In the genomic region with DNA sequence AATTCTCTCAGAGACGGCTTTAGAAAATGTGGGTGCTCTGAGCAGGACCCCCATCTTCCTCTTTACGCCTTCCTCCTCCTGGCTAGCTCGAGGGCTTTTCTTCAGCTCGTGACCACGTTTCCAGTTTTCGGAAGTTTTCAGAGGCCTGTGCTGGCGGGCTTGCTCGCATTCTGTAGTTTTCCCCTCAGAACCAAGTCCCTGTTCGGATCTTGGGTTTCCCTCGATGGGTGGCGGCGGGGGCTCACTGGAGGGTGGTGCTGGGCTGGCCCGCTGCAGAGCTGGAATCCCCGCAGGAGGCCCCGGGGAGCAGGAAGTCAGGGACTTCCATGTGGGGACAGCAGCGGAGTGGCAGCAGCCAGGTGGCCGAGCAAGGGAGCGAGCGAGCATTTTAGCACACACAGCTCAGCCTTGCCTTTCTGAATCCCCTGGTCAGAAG, we compare ENCODE assay signal across 7 mouse cellular contexts.
DNase-seq lines count a peak whose midpoint lies in the region; ATAC-seq lines count a peak whose summit lies in the region.

No protein-coding gene starts in this region.

- H3K36me3 ChIP-seq in neural tube, embryonic 11.5 days (ENCODE audit: control insufficient read depth, insufficient read depth, low read length) = no peaks in the 10 kb centered on the region
- H3K36me3 ChIP-seq in embryonic facial prominence, embryonic 12.5 days = no peaks in the 10 kb centered on the region
- no peaks in the 10 kb centered on the region for H3K36me3 ChIP-seq in hindbrain, embryonic 11.5 days (ENCODE audit: control insufficient read depth, insufficient read depth, low read length)
- H3K36me3 ChIP-seq in liver, embryonic 15.5 days (replicated peaks) = no peaks in the 10 kb centered on the region
- no peaks in the 10 kb centered on the region for H3K36me3 ChIP-seq in stomach, embryonic 14.5 days (ENCODE audit: control insufficient read depth, insufficient read depth, low read length)

- H3K27ac ChIP-seq in neural tube, embryonic 11.5 days (ENCODE audit: low read depth, low read length) = no peak overlapping the region
- H3K27ac ChIP-seq in embryonic facial prominence, embryonic 12.5 days = peak overlapping the region; percentile 82
- no peak overlapping the region for H3K27ac ChIP-seq in hindbrain, embryonic 11.5 days (ENCODE audit: low read depth, low read length)
- H3K27ac ChIP-seq in liver, embryonic 15.5 days (replicated peaks) = peak overlapping the region; percentile 96
- peak overlapping the region; percentile 78 for H3K27ac ChIP-seq in stomach, embryonic 14.5 days (ENCODE audit: low read length)

- peak overlapping the region; percentile 93 for H3K4me2 ChIP-seq in neural tube, embryonic 11.5 days (ENCODE audit: low read depth)
- H3K4me2 ChIP-seq in embryonic facial prominence, embryonic 12.5 days (replicated peaks) = peak overlapping the region; percentile 99
- peak overlapping the region; percentile 93 for H3K4me2 ChIP-seq in hindbrain, embryonic 11.5 days (replicated peaks; ENCODE audit: low read depth, low read length)
- H3K4me2 ChIP-seq in liver, embryonic 15.5 days = peak overlapping the region; percentile 95
- peak overlapping the region; percentile 99 for H3K4me2 ChIP-seq in stomach, embryonic 14.5 days (replicated peaks; ENCODE audit: low read depth, low read length)

- ATAC-seq in neural tube, embryonic 11.5 days (ENCODE audit: insufficient read depth, low FRiP score, low TSS enrichment) = peak; percentile 48
- no peak for ATAC-seq in embryonic facial prominence, embryonic 12.5 days (ENCODE audit: insufficient number of reproducible peaks, insufficient read depth, low FRiP score, low TSS enrichment)
- peak; percentile 25 for ATAC-seq in hindbrain, embryonic 11.5 days (ENCODE audit: low FRiP score)
- peak; percentile 42 for ATAC-seq in liver, embryonic 15.5 days (ENCODE audit: insufficient read depth)
- ATAC-seq in stomach, embryonic 14.5 days (ENCODE audit: insufficient number of reproducible peaks, insufficient read depth, low FRiP score, low read depth) = peak; percentile 16; the same call in 1 of the 2 replicates

- no peaks in the 10 kb centered on the region for H3K9me3 ChIP-seq in neural tube, embryonic 11.5 days (ENCODE audit: control insufficient read depth, low read length)
- H3K9me3 ChIP-seq in embryonic facial prominence, embryonic 12.5 days = no peaks in the 10 kb centered on the region
- no peaks in the 10 kb centered on the region for H3K9me3 ChIP-seq in hindbrain, embryonic 11.5 days (ENCODE audit: control insufficient read depth, low read length)
- H3K9me3 ChIP-seq in liver, embryonic 15.5 days (replicated peaks) = no peaks in the 10 kb centered on the region
- H3K9me3 ChIP-seq in stomach, embryonic 14.5 days (ENCODE audit: control insufficient read depth, low read depth, low read length) = no peaks in the 10 kb centered on the region

- peaks cover 12% of the 10 kb centered on the region; the same call in 1 of the 2 replicates for H3K4me1 ChIP-seq in neural tube, embryonic 11.5 days (ENCODE audit: control insufficient read depth, insufficient read depth, low read length)
- H3K4me1 ChIP-seq in embryonic facial prominence, embryonic 12.5 days = peaks cover 45% of the 10 kb centered on the region
- H3K4me1 ChIP-seq in hindbrain, embryonic 11.5 days (replicated peaks; ENCODE audit: control insufficient read depth, insufficient read depth, low read length) = peaks cover 3% of the 10 kb centered on the region; the same call in 1 of the 2 replicates
- peaks cover 88% of the 10 kb centered on the region for H3K4me1 ChIP-seq in liver, embryonic 15.5 days (replicated peaks)
- peaks cover 48% of the 10 kb centered on the region for H3K4me1 ChIP-seq in stomach, embryonic 14.5 days (ENCODE audit: control insufficient read depth, insufficient read depth, low read length)

- WGBS in neural tube, embryonic 11.5 days = 3% methylated on average over 19 of the region's 19 CpGs
- 2% methylated on average over 19 of the region's 19 CpGs for WGBS in embryonic facial prominence, embryonic 12.5 days
- WGBS in hindbrain, embryonic 11.5 days = 4% methylated on average over 19 of the region's 19 CpGs
- under 1% methylated on average over 19 of the region's 19 CpGs for WGBS in liver, embryonic 15.5 days (ENCODE audit: insufficient replicate concordance)
- 6% methylated on average over 19 of the region's 19 CpGs for WGBS in stomach, embryonic 14.5 days

- H3K27me3 ChIP-seq in neural tube, embryonic 11.5 days (ENCODE audit: control insufficient read depth, insufficient read depth, low read length) = no peaks in the 10 kb centered on the region
- no peaks in the 10 kb centered on the region for H3K27me3 ChIP-seq in embryonic facial prominence, embryonic 12.5 days
- H3K27me3 ChIP-seq in hindbrain, embryonic 11.5 days (ENCODE audit: control insufficient read depth, insufficient read depth, low read length) = no peaks in the 10 kb centered on the region
- no peaks in the 10 kb centered on the region for H3K27me3 ChIP-seq in liver, embryonic 15.5 days
- H3K27me3 ChIP-seq in stomach, embryonic 14.5 days (ENCODE audit: control insufficient read depth, insufficient read depth, low read length) = no peaks in the 10 kb centered on the region

- DNase-seq in neural tube, embryonic 11.5 days (ENCODE audit: low spot score) = no peak
- no peak for DNase-seq in neural tube, embryonic 10.5 days (ENCODE audit: extremely low spot score, low spot score)
- no peak for DNase-seq in hindbrain, embryonic 11.5 days (ENCODE audit: low spot score)
- no peak for DNase-seq in layer of hippocampus, postnatal 25 days (ENCODE audit: extremely low spot score in 1 of 2, low spot score in 1 of 2)

- peak overlapping the region; percentile 65 for H3K9ac ChIP-seq in neural tube, embryonic 11.5 days (ENCODE audit: low read length)
- H3K9ac ChIP-seq in embryonic facial prominence, embryonic 12.5 days = peak overlapping the region; percentile 68
- peak overlapping the region; percentile 51 for H3K9ac ChIP-seq in hindbrain, embryonic 11.5 days (ENCODE audit: low read depth, low read length)
- peak overlapping the region; percentile 90 for H3K9ac ChIP-seq in liver, embryonic 15.5 days
- peak overlapping the region; percentile 47 for H3K9ac ChIP-seq in stomach, embryonic 14.5 days (replicated peaks; ENCODE audit: low read depth, low read length)

- H3K4me3 ChIP-seq in neural tube, embryonic 11.5 days (ENCODE audit: low read depth, low read length) = peak overlapping the region; percentile 56
- H3K4me3 ChIP-seq in embryonic facial prominence, embryonic 12.5 days = peak overlapping the region; percentile 61
- H3K4me3 ChIP-seq in hindbrain, embryonic 11.5 days (ENCODE audit: low read depth, low read length) = peak overlapping the region; percentile 56
- H3K4me3 ChIP-seq in liver, embryonic 15.5 days (replicated peaks) = peak overlapping the region; percentile 76
- H3K4me3 ChIP-seq in stomach, embryonic 14.5 days (ENCODE audit: low read depth, low read length) = peak overlapping the region; percentile 46

Comparison
In these comparisons a context has a peak if more than half of its experiments do, and no peak if none do; other contexts are left out.
1. H3K27ac ChIP-seq: peak in embryonic facial prominence, embryonic 12.5 days (single experiment), liver, embryonic 15.5 days (single experiment) and stomach, embryonic 14.5 days (single experiment); none in neural tube, embryonic 11.5 days (single experiment) and hindbrain, embryonic 11.5 days (single experiment).
2. Peak in every context shown above with its lines, with median percentiles within 50 percentile points of each other: H3K4me2 ChIP-seq, H3K4me3 ChIP-seq and H3K9ac ChIP-seq.